Mouse (Mus musculus) olfactory bulb, adult 2 months (tissue): Measurements from ENCODE around the gene Loxl3.

Source experiments
- CTCF ChIP-seq: fragments of 200-500 bp; IDR thresholded peaks from 2 replicates; pipeline ENCODE4 v1.5.1; 2012; ENCODE audit warnings: low read depth, mild to moderate bottlenecking, low read length, moderate library complexity; ENCODE audit not compliant: insufficient read depth
- POLR2A ChIP-seq: fragments of 200-500 bp; IDR thresholded peaks from 2 replicates; pipeline ENCODE4 v1.6.1; 2012; ENCODE audit warnings: mild to moderate bottlenecking, low read depth, low read length, moderate library complexity; ENCODE audit not compliant: insufficient read depth

DNA sequence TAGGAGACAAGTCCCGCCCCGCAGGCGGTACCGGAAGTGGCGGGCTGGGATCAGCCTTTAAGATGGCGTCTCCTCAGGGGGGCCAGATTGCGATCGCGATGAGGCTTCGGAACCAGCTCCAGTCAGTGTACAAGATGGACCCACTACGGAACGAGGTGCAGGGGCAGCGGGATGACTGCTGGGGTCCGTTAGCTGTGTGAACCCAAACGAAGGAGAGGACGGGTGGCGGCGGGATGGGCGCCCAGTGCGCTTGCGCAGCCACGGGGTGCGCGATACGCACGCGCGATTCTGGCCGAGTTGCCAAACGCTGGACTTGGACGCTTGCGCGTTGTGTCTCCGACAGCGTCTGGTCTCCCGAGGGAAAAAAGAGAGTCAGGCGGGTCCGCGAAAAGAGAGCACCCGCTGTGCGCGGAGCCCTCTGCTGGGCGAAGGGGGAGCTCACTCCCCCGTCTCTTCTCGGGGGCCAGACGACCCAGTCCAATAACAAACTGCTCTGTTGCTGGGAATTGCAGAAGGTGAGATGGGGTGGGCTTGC, 44.4 kb downstream of the Loxl3 start:
- TF ChIP-seq POLR2A (peak; percentile 49; the same call in 1 of the 2 replicates), CTCF (peak; percentile 53; the same call in 1 of the 2 replicates)
